Mouse (Mus musculus) testis, adult 2 months (tissue): Measurements from ENCODE around the gene Gstp2. TPM values are rescaled to one million over a fixed set of nuclear protein-coding genes. Genes with fewer than 3 reads are reported as not detected.
"Not testable (repeated sequence)": the region's sequence is repeated elsewhere in the genome, so short reads cannot be mapped to it uniquely, and the experiment has no call there.

Experiments used
- H3K27ac ChIP-seq: fragments of 200-500 bp; 2 replicates; pipeline ENCODE4 v1.5.1; 2012; ENCODE audit warnings: low read depth, low read length; ENCODE audit not compliant: control insufficient read depth, insufficient read depth
- H3K27me3 ChIP-seq: fragments of 200-500 bp; 2 replicates; pipeline ENCODE4 v1.6.1; 2012; ENCODE audit warnings: mild to moderate bottlenecking, low read length, moderate library complexity; ENCODE audit not compliant: control insufficient read depth, insufficient read depth
- H3K36me3 ChIP-seq: fragments of 200-500 bp; 2 replicates; pipeline ENCODE4 v1.6.1; 2012; ENCODE audit warnings: mild to moderate bottlenecking, low read length; ENCODE audit not compliant: control insufficient read depth, insufficient read depth
- H3K4me1 ChIP-seq: fragments of 200-500 bp; 2 replicates; pipeline ENCODE4 v1.6.1; 2012; ENCODE audit warnings: low read length; ENCODE audit not compliant: control insufficient read depth, insufficient read depth
- H3K4me3 ChIP-seq: fragments of 200-500 bp; 2 replicates; pipeline ENCODE4 v1.5.1; 2012; ENCODE audit warnings: low read depth, mild to moderate bottlenecking, low read length, moderate library complexity, mixed read lengths; ENCODE audit not compliant: control insufficient read depth
- CTCF ChIP-seq: fragments of 200-500 bp; IDR thresholded peaks from 2 replicates; pipeline ENCODE4 v1.5.1; 2012; ENCODE audit warnings: low read depth, mild to moderate bottlenecking, inconsistent platforms, low read length, moderate library complexity; ENCODE audit not compliant: control insufficient read depth, insufficient read depth, insufficient replicate concordance
- POLR2A ChIP-seq: fragments of 200-500 bp; IDR thresholded peaks from 2 replicates; pipeline ENCODE4 v1.6.1; 2012; ENCODE audit warnings: low read depth, mild to moderate bottlenecking, inconsistent platforms, low read length, moderate library complexity; ENCODE audit not compliant: control insufficient read depth
- polyA plus RNA-seq: library from polyadenylated mRNA; depleted of rRNA; stranded (reverse); fragments of >200 nt; gene quantifications from 2 replicates; pipeline ENCODE4 v1.2.3, GENCODE M21; 2012

Gene Gstp2
- polyA plus RNA-seq, 1 experiment: 1.5 TPM

- TF ChIP-seq POLR2A: no peak
- TF ChIP-seq CTCF: no peak
- no peak overlapping the region for H3K27ac ChIP-seq
These were observed 15.2 kb upstream of the Gstp2 start for GRCm38 (mm10) chr19:4060899-4061465.

GRCm38 (mm10) chr19:4060044-4060898, 14.4 kb upstream of the Gstp2 start:
- H3K36me3 ChIP-seq, H3K4me1 ChIP-seq, H3K27me3 ChIP-seq, H3K27ac ChIP-seq, H3K4me3 ChIP-seq: not testable (repeated sequence)

More at GRCm38 (mm10) chr19:4060899-4061465, 15.2 kb upstream of the Gstp2 start:
- H3K4me1 ChIP-seq: no peaks in the 10 kb centered on the region
- no peak overlapping the region for H3K4me3 ChIP-seq
- no peaks in the 10 kb centered on the region for H3K27me3 ChIP-seq
- H3K36me3 ChIP-seq: no peaks in the 10 kb centered on the region

- H3K27me3 ChIP-seq: no peaks in the 10 kb centered on the region
- no peak for TF ChIP-seq CTCF
- no peak for TF ChIP-seq POLR2A
- H3K4me1 ChIP-seq: no peaks in the 10 kb centered on the region
- H3K4me3 ChIP-seq: no peak within 1 kb of the TSS
- H3K36me3 ChIP-seq: no peaks in the 10 kb centered on the region
- no peak within 1 kb of the TSS for H3K27ac ChIP-seq
These were observed 13.4 kb upstream of the Gstp2 start, which contains the start of gene Gstp3 for GRCm38 (mm10) chr19:4059069-4059740. Gene Gstp3 (minus strand): TSS chr19:4059569.

GRCm38 (mm10) chr19:4058581-4058980, 12.8 kb upstream of the Gstp2 start:
- H3K27me3 ChIP-seq: no peaks in the 10 kb centered on the region
- no peak overlapping the region for H3K27ac ChIP-seq
- TF ChIP-seq POLR2A (no peak), CTCF (no peak)
- H3K4me1 ChIP-seq: no peaks in the 10 kb centered on the region
- no peak overlapping the region for H3K4me3 ChIP-seq
- H3K36me3 ChIP-seq: no peaks in the 10 kb centered on the region

- no peak overlapping the region for H3K4me3 ChIP-seq
- no peaks in the 10 kb centered on the region for H3K4me1 ChIP-seq
- no peaks in the 10 kb centered on the region for H3K36me3 ChIP-seq
- H3K27ac ChIP-seq: no peak overlapping the region
- H3K27me3 ChIP-seq: no peaks in the 10 kb centered on the region
- TF ChIP-seq CTCF: no peak
- TF ChIP-seq POLR2A: no peak
These were observed 12.1 kb upstream of the Gstp2 start for GRCm38 (mm10) chr19:4057962-4058361.

GRCm38 (mm10) chr19:4057389-4057788, 11.6 kb upstream of the Gstp2 start:
- no peak overlapping the region for H3K27ac ChIP-seq

GRCm38 (mm10) chr19:4056727-4057126, 10.9 kb upstream of the Gstp2 start:
- Histone ChIP-seq H3K36me3 (no peaks in the 10 kb centered on the region), H3K4me3 (no peak overlapping the region), H3K4me1 (no peaks in the 10 kb centered on the region), H3K27me3 (no peaks in the 10 kb centered on the region), H3K27ac (no peak overlapping the region)
- TF ChIP-seq CTCF (no peak), POLR2A (no peak)

More at GRCm38 (mm10) chr19:4057389-4057788, 11.6 kb upstream of the Gstp2 start:
- H3K4me1 ChIP-seq: no peaks in the 10 kb centered on the region
- no peaks in the 10 kb centered on the region for H3K27me3 ChIP-seq
- no peaks in the 10 kb centered on the region for H3K36me3 ChIP-seq
- no peak overlapping the region for H3K4me3 ChIP-seq
- TF ChIP-seq CTCF (no peak), POLR2A (no peak)
